Mouse (Mus musculus) forebrain, postnatal 0 days (tissue): ENCODE results near the gene Btg2. TPM values are rescaled to one million over a fixed set of nuclear protein-coding genes. Genes with fewer than 3 reads are reported as not detected.
A peak's percentile ranks its signal among the peaks of the same experiment; 100 is the strongest.

Source experiments
- ATAC-seq: fragments of 200-750 bp; cut with Nextera tagmentation; 2 replicates; pipeline ENCODE4 v1.8.0; 2017; ENCODE audit warnings: mild to moderate bottlenecking, moderate library complexity
- DNase-seq: peaks from one replicate; pipeline ENCODE4 v3.0.0-alpha.2; 2015
- H3K27ac ChIP-seq: fragments of 300-500 bp; sonication (generic); 2 replicates; pipeline ENCODE4 v1.5.1; 2014; ENCODE audit warnings: low read depth, mild to moderate bottlenecking, antibody characterized with exemption, low read length, moderate library complexity, mixed read lengths
- H3K27me3 ChIP-seq: fragments of 300-500 bp; sonication (generic); 2 replicates; pipeline ENCODE4 v1.6.1; 2014; ENCODE audit warnings: mild to moderate bottlenecking, low read length, mixed read lengths; ENCODE audit not compliant: insufficient read depth
- H3K36me3 ChIP-seq: fragments of 300-500 bp; sonication (generic); 2 replicates; pipeline ENCODE4 v1.6.1; 2014; ENCODE audit warnings: mild to moderate bottlenecking, moderate library complexity; ENCODE audit not compliant: insufficient read depth
- H3K4me1 ChIP-seq: fragments of 300-500 bp; sonication (generic); 2 replicates; pipeline ENCODE4 v1.6.1; 2014; ENCODE audit warnings: antibody characterized with exemption; ENCODE audit not compliant: insufficient read depth
- H3K4me2 ChIP-seq: fragments of 300-500 bp; sonication (generic); 2 replicates; pipeline ENCODE4 v1.6.1; 2014; ENCODE audit warnings: low read depth, mild to moderate bottlenecking, moderate library complexity
- H3K4me3 ChIP-seq: fragments of 300-500 bp; sonication (generic); 2 replicates; pipeline ENCODE4 v1.5.1; 2014; ENCODE audit warnings: low read depth, low read length, mixed read lengths
- H3K9ac ChIP-seq: fragments of 300-500 bp; sonication (generic); 2 replicates; pipeline ENCODE4 v1.6.1; 2014; ENCODE audit warnings: mild to moderate bottlenecking
- H3K9me3 ChIP-seq: fragments of 300-500 bp; sonication (generic); 2 replicates; pipeline ENCODE4 v1.6.1; 2016; ENCODE audit warnings: low read length
- CTCF ChIP-seq: sonication (generic); IDR thresholded peaks from 2 replicates; pipeline ENCODE4 v1.5.1; 2016; ENCODE audit warnings: antibody characterized with exemption, control low read depth, low read depth
- WGBS: fragments of 180-500 bp; shearing (Covaris S2); extraction: QIAGEN DNeasy Blood & Tissue Kit; methylation state at CpG from one replicate; pipeline ENCODE4 v1.1.7; 2014; 5-methylcytosine and 5-hydroxymethylcytosine counted together
- polyA plus RNA-seq: library from polyadenylated mRNA; unstranded; fragments of >200 nt; fragmentation: Nextera tagmentation; extraction: Ambion mirVana; gene quantifications from 2 replicates; pipeline ENCODE4 v1.2.1, GENCODE M21; 2015
- total RNA-seq: library from RNA; depleted of rRNA; stranded (reverse); fragments of >200 nt; gene quantifications from 2 replicates; pipeline ENCODE4 v1.2.3, GENCODE M21; 2014

Btg2 gene
- total and polyA plus RNA-seq, 2 experiments from 2014 or later: 11.9 to 12.0 TPM

GRCm38 (mm10) chr1:134071411-134072018, 7.4 kb downstream of the Btg2 start:
- WGBS: 18% methylated on average over 10 of the region's 10 CpGs
- TF ChIP-seq CTCF: no peak
- H3K27me3 ChIP-seq: no peaks in the 10 kb centered on the region
- no peaks in the 10 kb centered on the region for H3K9me3 ChIP-seq
- 0 out of 2 replicates have a peak overlapping the region, but pooled peaks have one; percentile 23 for H3K27ac ChIP-seq
- no peak overlapping the region for H3K4me2 ChIP-seq
- H3K9ac ChIP-seq: no peak overlapping the region
- H3K36me3 ChIP-seq: no peaks in the 10 kb centered on the region
- ATAC-seq: peak; percentile 46
- no peaks in the 10 kb centered on the region for H3K4me1 ChIP-seq
- DNase-seq: no peak
- no peak overlapping the region for H3K4me3 ChIP-seq

- DNase-seq: no peak
- no peaks in the 10 kb centered on the region for H3K4me1 ChIP-seq
- no peaks in the 10 kb centered on the region for H3K9me3 ChIP-seq
- no peak overlapping the region for H3K4me3 ChIP-seq
- ATAC-seq: no peak
- no peaks in the 10 kb centered on the region for H3K36me3 ChIP-seq
- no peak overlapping the region for H3K4me2 ChIP-seq
- H3K9ac ChIP-seq: no peak overlapping the region
- H3K27ac ChIP-seq: no peak overlapping the region
- H3K27me3 ChIP-seq: no peaks in the 10 kb centered on the region
- TF ChIP-seq CTCF: no peak
- 42% methylated on average over 8 of the region's 8 CpGs for WGBS
Observed at GRCm38 (mm10) chr1:134070099-134070669, 8.7 kb downstream of the Btg2 start.

GRCm38 (mm10) chr1:134067143-134067619, 11.7 kb downstream of the Btg2 start:
- H3K27me3 ChIP-seq: no peaks in the 10 kb centered on the region
- peaks cover 6% of the 10 kb centered on the region; the same call in 1 of the 2 replicates for H3K4me1 ChIP-seq
- peak; percentile 20 for DNase-seq
- 10% methylated on average over 8 of the region's 8 CpGs for WGBS
- H3K9me3 ChIP-seq: no peaks in the 10 kb centered on the region
- H3K4me3 ChIP-seq: no peak overlapping the region
- ATAC-seq: peak; percentile 15; the same call in 1 of the 2 replicates
- TF ChIP-seq CTCF: no peak
- H3K9ac ChIP-seq: no peak overlapping the region
- H3K4me2 ChIP-seq: no peak overlapping the region
- H3K36me3 ChIP-seq: no peaks in the 10 kb centered on the region
- H3K27ac ChIP-seq: no peak overlapping the region

GRCm38 (mm10) chr1:134066554-134066953, 12.4 kb downstream of the Btg2 start:
- Histone ChIP-seq H3K9me3 (no peaks in the 10 kb centered on the region), H3K27me3 (no peaks in the 10 kb centered on the region), H3K9ac (no peak overlapping the region), H3K4me3 (no peak overlapping the region), H3K4me1 (peaks cover 7% of the 10 kb centered on the region), H3K4me2 (no peak overlapping the region), H3K36me3 (no peaks in the 10 kb centered on the region), H3K27ac (no peak overlapping the region)
- no peak for TF ChIP-seq CTCF
- DNase-seq: no peak
- 52% methylated on average over 3 of the region's 3 CpGs for WGBS
- ATAC-seq: no peak

- 64% methylated on average over 4 of the region's 4 CpGs for WGBS
- no peak overlapping the region for H3K4me3 ChIP-seq
- peaks cover 16% of the 10 kb centered on the region for H3K4me1 ChIP-seq
- H3K9ac ChIP-seq: no peak overlapping the region
- H3K36me3 ChIP-seq: no peaks in the 10 kb centered on the region
- no peak for ATAC-seq
- H3K4me2 ChIP-seq: no peak overlapping the region
- no peak overlapping the region for H3K27ac ChIP-seq
- no peaks in the 10 kb centered on the region for H3K27me3 ChIP-seq
- DNase-seq: no peak
- TF ChIP-seq CTCF: no peak
- no peaks in the 10 kb centered on the region for H3K9me3 ChIP-seq
Observed at GRCm38 (mm10) chr1:134065241-134065809, 13.6 kb downstream of the Btg2 start.

GRCm38 (mm10) chr1:134064296-134064831, 14.6 kb downstream of the Btg2 start:
- ATAC-seq (no peak), DNase-seq (no peak)
- no peaks in the 10 kb centered on the region for H3K9me3 ChIP-seq
- H3K4me2 ChIP-seq: no peak overlapping the region
- WGBS: 61% methylated on average over 2 of the region's 2 CpGs
- H3K36me3 ChIP-seq: no peaks in the 10 kb centered on the region
- H3K27me3 ChIP-seq: no peaks in the 10 kb centered on the region
- peaks cover 20% of the 10 kb centered on the region for H3K4me1 ChIP-seq
- H3K9ac ChIP-seq: no peak overlapping the region
- H3K4me3 ChIP-seq: no peak overlapping the region
- TF ChIP-seq CTCF: no peak
- H3K27ac ChIP-seq: peak overlapping the region; percentile 71

- no peaks in the 10 kb centered on the region for H3K27me3 ChIP-seq
- peaks cover 20% of the 10 kb centered on the region for H3K4me1 ChIP-seq
- no peak for TF ChIP-seq CTCF
- no peak overlapping the region; the same call in 1 of the 2 replicates for H3K9ac ChIP-seq
- H3K4me3 ChIP-seq: no peak overlapping the region
- ATAC-seq (no peak; the same call in 1 of the 2 replicates), DNase-seq (no peak)
- no peaks in the 10 kb centered on the region for H3K36me3 ChIP-seq
- H3K9me3 ChIP-seq: no peaks in the 10 kb centered on the region
- peak overlapping the region; percentile 25 for H3K4me2 ChIP-seq
- WGBS: 11% methylated on average over 9 of the region's 9 CpGs
- H3K27ac ChIP-seq: peak overlapping the region; percentile 71
Observed at GRCm38 (mm10) chr1:134063773-134064125, 15.2 kb downstream of the Btg2 start.
